Mouse (Mus musculus) forebrain, embryonic 12.5 days (tissue): ENCODE data around the gene Tns3. TPM values are rescaled to one million over a fixed set of nuclear protein-coding genes. Genes with fewer than 3 reads are reported as not detected.

Source experiments
- ATAC-seq: fragments of 200-750 bp; cut with Nextera tagmentation; 2 replicates; pipeline ENCODE4 v1.8.0; 2017; ENCODE audit warnings: moderate TSS enrichment; ENCODE audit not compliant: low FRiP score
- H3K27ac ChIP-seq: fragments of 300-500 bp; sonication (generic); 2 replicates; pipeline ENCODE4 v1.5.1; 2016; ENCODE audit warnings: mild to moderate bottlenecking
- H3K27me3 ChIP-seq: fragments of 300-500 bp; sonication (generic); 2 replicates; pipeline ENCODE4 v1.6.1; 2016; ENCODE audit warnings: mild to moderate bottlenecking
- H3K36me3 ChIP-seq: fragments of 300-500 bp; sonication (generic); replicated peaks from 2 replicates; pipeline ENCODE4 v1.6.1; 2016; ENCODE audit warnings: mild to moderate bottlenecking
- H3K4me1 ChIP-seq: fragments of 300-500 bp; sonication (generic); 2 replicates; pipeline ENCODE4 v1.6.1; 2016
- H3K4me2 ChIP-seq: fragments of 300-500 bp; sonication (generic); 2 replicates; pipeline ENCODE4 v1.6.1; 2016; ENCODE audit warnings: mild to moderate bottlenecking, moderate library complexity
- H3K4me3 ChIP-seq: fragments of 300-500 bp; sonication (generic); replicated peaks from 2 replicates; pipeline ENCODE4 v1.5.1; 2016; ENCODE audit warnings: mild to moderate bottlenecking
- H3K9ac ChIP-seq: fragments of 300-500 bp; sonication (generic); 2 replicates; pipeline ENCODE4 v1.6.1; 2016; ENCODE audit warnings: mild to moderate bottlenecking
- H3K9me3 ChIP-seq: fragments of 300-500 bp; sonication (generic); 2 replicates; pipeline ENCODE4 v1.6.1; 2016
- WGBS: fragments of 180-500 bp; shearing (Covaris S2); methylation state at CpG from one replicate; pipeline ENCODE4 v1.1.7; 2016; 5-methylcytosine and 5-hydroxymethylcytosine counted together
- polyA plus RNA-seq: library from polyadenylated mRNA; unstranded; fragments of >200 nt; fragmentation: Nextera tagmentation; extraction: Ambion mirVana; gene quantifications from 2 replicates; pipeline ENCODE4 v1.2.1, GENCODE M21; 2016

Tns3 gene
- polyA plus RNA-seq, 1 experiment from 2014 or later = 11.4 TPM

GRCm38 (mm10) chr11:8493931-8494490, 170.3 kb downstream of the Tns3 start:
- Histone ChIP-seq H3K27me3 (no peaks in the 10 kb centered on the region), H3K9me3 (no peaks in the 10 kb centered on the region), H3K4me2 (no peak overlapping the region), H3K4me1 (no peaks in the 10 kb centered on the region), H3K36me3 (peaks cover 11% of the 10 kb centered on the region; the same call in 1 of the 2 replicates), H3K9ac (no peak overlapping the region), H3K27ac (no peak overlapping the region), H3K4me3 (no peak overlapping the region)
- 68% methylated on average over 8 of the region's 8 CpGs for WGBS
- ATAC-seq = no peak

- Histone ChIP-seq H3K4me2 (no peak overlapping the region), H3K9me3 (no peaks in the 10 kb centered on the region), H3K4me3 (no peak overlapping the region), H3K4me1 (no peaks in the 10 kb centered on the region), H3K27me3 (no peaks in the 10 kb centered on the region), H3K27ac (no peak overlapping the region), H3K9ac (no peak overlapping the region), H3K36me3 (peaks cover 11% of the 10 kb centered on the region; the same call in 1 of the 2 replicates)
- ATAC-seq = no peak
- WGBS = 90% methylated on average over 10 of the region's 10 CpGs
Measured at GRCm38 (mm10) chr11:8492332-8492731, 172.0 kb downstream of the Tns3 start.

- Histone ChIP-seq H3K27ac (no peak overlapping the region), H3K36me3 (peaks cover 11% of the 10 kb centered on the region; the same call in 1 of the 2 replicates), H3K27me3 (no peaks in the 10 kb centered on the region), H3K4me1 (no peaks in the 10 kb centered on the region), H3K4me2 (no peak overlapping the region), H3K9me3 (no peaks in the 10 kb centered on the region), H3K4me3 (no peak overlapping the region), H3K9ac (no peak overlapping the region)
- whole genome bisulfite sequencing = 80% methylated on average over 6 of the region's 6 CpGs
- ATAC-seq = no peak
Measured at GRCm38 (mm10) chr11:8488248-8488647, 176.1 kb downstream of the Tns3 start.

- Histone ChIP-seq H3K4me1 (no peaks in the 10 kb centered on the region), H3K27me3 (no peaks in the 10 kb centered on the region), H3K4me3 (no peak overlapping the region), H3K27ac (no peak overlapping the region), H3K9ac (no peak overlapping the region), H3K4me2 (no peak overlapping the region), H3K36me3 (no peaks in the 10 kb centered on the region), H3K9me3 (no peaks in the 10 kb centered on the region)
- 89% methylated on average over 4 of the region's 4 CpGs for WGBS
- ATAC-seq = no peak
Measured at GRCm38 (mm10) chr11:8486552-8486951, 177.8 kb downstream of the Tns3 start.

- 90% methylated on average over 4 of the region's 4 CpGs for WGBS
- H3K4me2 ChIP-seq = no peak overlapping the region
- no peak overlapping the region for H3K4me3 ChIP-seq
- no peaks in the 10 kb centered on the region for H3K36me3 ChIP-seq
- H3K9me3 ChIP-seq = no peaks in the 10 kb centered on the region
- no peaks in the 10 kb centered on the region for H3K27me3 ChIP-seq
- H3K9ac ChIP-seq = no peak overlapping the region
- ATAC-seq = no peak
- no peak overlapping the region for H3K27ac ChIP-seq
- H3K4me1 ChIP-seq = no peaks in the 10 kb centered on the region
Measured at GRCm38 (mm10) chr11:8484538-8484937, 179.8 kb downstream of the Tns3 start.

- Histone ChIP-seq H3K27ac (no peak overlapping the region), H3K4me3 (no peak overlapping the region), H3K4me2 (no peak overlapping the region), H3K4me1 (no peaks in the 10 kb centered on the region), H3K9me3 (no peaks in the 10 kb centered on the region), H3K9ac (no peak overlapping the region), H3K27me3 (no peaks in the 10 kb centered on the region), H3K36me3 (no peaks in the 10 kb centered on the region)
- 71% methylated on average over 3 of the region's 3 CpGs for WGBS
- no peak for ATAC-seq
Measured at GRCm38 (mm10) chr11:8482721-8483120, 181.6 kb downstream of the Tns3 start.

GRCm38 (mm10) chr11:8481962-8482361, 182.4 kb downstream of the Tns3 start:
- no peaks in the 10 kb centered on the region for H3K9me3 ChIP-seq
- no peak overlapping the region for H3K4me3 ChIP-seq
- H3K27ac ChIP-seq = no peak overlapping the region
- no peak overlapping the region for H3K9ac ChIP-seq
- no peaks in the 10 kb centered on the region for H3K4me1 ChIP-seq
- 73% methylated on average over 5 of the region's 5 CpGs for WGBS
- no peaks in the 10 kb centered on the region for H3K36me3 ChIP-seq
- no peaks in the 10 kb centered on the region for H3K27me3 ChIP-seq
- H3K4me2 ChIP-seq = no peak overlapping the region
- no peak for ATAC-seq

- Histone ChIP-seq H3K9ac (no peak overlapping the region), H3K4me1 (no peaks in the 10 kb centered on the region), H3K36me3 (no peaks in the 10 kb centered on the region; the same call in 1 of the 2 replicates), H3K27me3 (no peaks in the 10 kb centered on the region), H3K27ac (no peak overlapping the region), H3K9me3 (no peaks in the 10 kb centered on the region), H3K4me3 (no peak overlapping the region), H3K4me2 (no peak overlapping the region)
- WGBS = 94% methylated on average over 6 of the region's 6 CpGs
- ATAC-seq = no peak
Measured at GRCm38 (mm10) chr11:8481529-8481928, 182.8 kb downstream of the Tns3 start.

GRCm38 (mm10) chr11:8479858-8480257, 184.5 kb downstream of the Tns3 start:
- 88% methylated on average over 2 of the region's 2 CpGs for WGBS

GRCm38 (mm10) chr11:8479313-8479712, 185.0 kb downstream of the Tns3 start:
- Histone ChIP-seq H3K27me3 (no peaks in the 10 kb centered on the region), H3K9ac (no peak overlapping the region), H3K9me3 (no peaks in the 10 kb centered on the region), H3K36me3 (no peaks in the 10 kb centered on the region; the same call in 1 of the 2 replicates), H3K4me3 (no peak overlapping the region), H3K4me2 (no peak overlapping the region), H3K4me1 (no peaks in the 10 kb centered on the region), H3K27ac (no peak overlapping the region)
- no peak for ATAC-seq
- WGBS = 97% methylated on average over 7 of the region's 7 CpGs

More at GRCm38 (mm10) chr11:8479858-8480257, 184.5 kb downstream of the Tns3 start:
- H3K27me3 ChIP-seq = no peaks in the 10 kb centered on the region
- H3K36me3 ChIP-seq = no peaks in the 10 kb centered on the region; the same call in 1 of the 2 replicates
- no peaks in the 10 kb centered on the region for H3K4me1 ChIP-seq
- no peak overlapping the region for H3K9ac ChIP-seq
- H3K9me3 ChIP-seq = no peaks in the 10 kb centered on the region
- no peak overlapping the region for H3K27ac ChIP-seq
- no peak for ATAC-seq
- no peak overlapping the region for H3K4me3 ChIP-seq
- H3K4me2 ChIP-seq = no peak overlapping the region

GRCm38 (mm10) chr11:8473616-8474015, 190.7 kb downstream of the Tns3 start:
- no peaks in the 10 kb centered on the region for H3K27me3 ChIP-seq
- H3K27ac ChIP-seq = no peak overlapping the region
- H3K4me1 ChIP-seq = peaks cover 3% of the 10 kb centered on the region
- H3K4me2 ChIP-seq = no peak overlapping the region
- H3K36me3 ChIP-seq = no peaks in the 10 kb centered on the region; the same call in 1 of the 2 replicates
- H3K9me3 ChIP-seq = no peaks in the 10 kb centered on the region
- ATAC-seq = no peak
- 90% methylated on average over 5 of the region's 5 CpGs for WGBS
- H3K9ac ChIP-seq = no peak overlapping the region
- H3K4me3 ChIP-seq = no peak overlapping the region

- no peak for ATAC-seq
Measured at GRCm38 (mm10) chr11:8472439-8472838, 191.9 kb downstream of the Tns3 start.

GRCm38 (mm10) chr11:8471535-8471934, 192.8 kb downstream of the Tns3 start:
- Histone ChIP-seq H3K36me3 (no peaks in the 10 kb centered on the region; the same call in 1 of the 2 replicates), H3K9ac (no peak overlapping the region), H3K4me2 (no peak overlapping the region), H3K4me1 (peaks cover 20% of the 10 kb centered on the region), H3K27ac (no peak overlapping the region), H3K4me3 (no peak overlapping the region), H3K27me3 (no peaks in the 10 kb centered on the region), H3K9me3 (no peaks in the 10 kb centered on the region)
- no peak for ATAC-seq
- WGBS = 94% methylated on average over 3 of the region's 3 CpGs

More at GRCm38 (mm10) chr11:8472439-8472838, 191.9 kb downstream of the Tns3 start:
- Histone ChIP-seq H3K27me3 (no peaks in the 10 kb centered on the region), H3K9ac (no peak overlapping the region), H3K27ac (no peak overlapping the region), H3K9me3 (no peaks in the 10 kb centered on the region), H3K4me2 (no peak overlapping the region), H3K4me3 (no peak overlapping the region), H3K36me3 (no peaks in the 10 kb centered on the region; the same call in 1 of the 2 replicates), H3K4me1 (peaks cover 15% of the 10 kb centered on the region)
- 95% methylated on average over 12 of the region's 12 CpGs for WGBS
